In genomic region chr9:64397108-64397507, GRCm38 (mm10) we compare ENCODE assay signal across 8 mouse cellular contexts. TPM values are rescaled to one million over a fixed set of nuclear protein-coding genes. Genes with fewer than 3 reads are reported as not detected.
DNase-seq lines count a peak whose midpoint lies in the region; ATAC-seq and TF ChIP-seq lines count a peak whose summit lies in the region.
"Had no signal": no experiment of that assay in that cellular context is flagged by ENCODE, and none has a peak within 500 bp of the region (broad histone marks: within the 10 kb centered on the region; RNA-seq: fewer than 3 reads in every experiment).

No protein-coding gene starts in this region.

- H3K4me2 ChIP-seq in hindbrain, embryonic 12.5 days (replicated peaks): no peak overlapping the region
- H3K4me2 ChIP-seq in hindbrain, embryonic 16.5 days (ENCODE audit: low read length): no peak overlapping the region
- H3K4me2 ChIP-seq: embryonic facial prominence, embryonic 13.5 days had no signal

- peak; percentile 36; the same call in 1 of the 2 replicates for ATAC-seq in hindbrain, embryonic 12.5 days (ENCODE audit: low FRiP score)
- no peak for ATAC-seq in hindbrain, embryonic 16.5 days

- 6% methylated on average over 1 of the region's 1 CpGs for WGBS in hindbrain, embryonic 12.5 days
- WGBS in hindbrain, embryonic 16.5 days: 13% methylated on average over 1 of the region's 1 CpGs

- H3K27me3 ChIP-seq in hindbrain, embryonic 12.5 days: peaks cover 5% of the 10 kb centered on the region; the same call in 1 of the 2 replicates
- H3K27me3 ChIP-seq in hindbrain, embryonic 16.5 days (replicated peaks; ENCODE audit: control insufficient read depth, insufficient read depth, low read length): no peaks in the 10 kb centered on the region
- H3K27me3 ChIP-seq in splenic B cell, adult 2 months (ENCODE audit: control insufficient read depth, insufficient read depth, low read length, poor library complexity, severe bottlenecking): no peaks in the 10 kb centered on the region

- no peak overlapping the region for H3K27ac ChIP-seq in hindbrain, embryonic 12.5 days
- H3K27ac ChIP-seq in hindbrain, embryonic 16.5 days (ENCODE audit: low read depth, low read length): no peak overlapping the region
- no peak overlapping the region for H3K27ac ChIP-seq in ES-E14 (ENCODE audit: insufficient read depth, low read depth, low read length, poor library complexity, severe bottlenecking)
- H3K27ac ChIP-seq: embryonic facial prominence, embryonic 13.5 days had no signal

- H3K4me1 ChIP-seq in hindbrain, embryonic 12.5 days: peaks cover 24% of the 10 kb centered on the region
- peaks cover 2% of the 10 kb centered on the region; the same call in 1 of the 2 replicates for H3K4me1 ChIP-seq in hindbrain, embryonic 16.5 days (ENCODE audit: control insufficient read depth, insufficient read depth, low read depth, low read length)
- peaks cover 0 to 20% of the 10 kb centered on the region in 2 experiments; a peak in 2 of 4 replicates for H3K4me1 ChIP-seq in ES-E14 (ENCODE audit: control insufficient read depth in 2 of 2, insufficient read depth in 2 of 2, low read length in 2 of 2, poor library complexity in 1 of 2)

- no peaks in the 10 kb centered on the region for H3K36me3 ChIP-seq in hindbrain, embryonic 12.5 days
- no peaks in the 10 kb centered on the region for H3K36me3 ChIP-seq in hindbrain, embryonic 16.5 days (ENCODE audit: control insufficient read depth, insufficient read depth, low read length)
- no peaks in the 10 kb centered on the region for H3K36me3 ChIP-seq in ES-E14 (ENCODE audit: control insufficient read depth, insufficient read depth, low read length, poor library complexity, severe bottlenecking)
- H3K36me3 ChIP-seq in splenic B cell, adult 2 months (ENCODE audit: control insufficient read depth, insufficient read depth, low read length, poor library complexity, severe bottlenecking): no peaks in the 10 kb centered on the region
- H3K36me3 ChIP-seq: embryonic facial prominence, embryonic 13.5 days had no signal

- no peaks in the 10 kb centered on the region for H3K9me3 ChIP-seq in hindbrain, embryonic 12.5 days (replicated peaks)
- H3K9me3 ChIP-seq in hindbrain, embryonic 16.5 days (ENCODE audit: control insufficient read depth, low read length): no peaks in the 10 kb centered on the region
- H3K9me3 ChIP-seq in ES-E14 (ENCODE audit: control insufficient read depth, insufficient read depth, low read depth, low read length): no peaks in the 10 kb centered on the region
- H3K9me3 ChIP-seq: embryonic facial prominence, embryonic 13.5 days had no signal

- H3K4me3 ChIP-seq in hindbrain, embryonic 12.5 days: no peak overlapping the region
- H3K4me3 ChIP-seq in hindbrain, embryonic 16.5 days (ENCODE audit: low read length): no peak overlapping the region
- H3K4me3 ChIP-seq in ES-E14 (ENCODE audit: insufficient read depth in 1 of 2, low read depth in 1 of 2, low read length in 2 of 2, poor library complexity in 1 of 2, severe bottlenecking in 1 of 2): no peak overlapping the region
- H3K4me3 ChIP-seq: embryonic facial prominence, embryonic 13.5 days had no signal

- no peak for DNase-seq in ES-E14 (ENCODE audit: low read depth, low spot score)
- DNase-seq in ZHBTc4 (ENCODE audit: low read depth, low spot score): peak; percentile 47
- DNase-seq in kidney, postnatal 10 days: peak; percentile 72
- DNase-seq in splenic B cell, adult 2 months (ENCODE audit: low read depth, low spot score): peak; percentile 7
- no peak for DNase-seq in layer of hippocampus, adult 18-20 months (ENCODE audit: low spot score in 2 of 2)

- no peak overlapping the region for H3K9ac ChIP-seq in hindbrain, embryonic 12.5 days
- H3K9ac ChIP-seq in hindbrain, embryonic 16.5 days (ENCODE audit: low read depth, low read length): no peak overlapping the region
- H3K9ac ChIP-seq in ES-E14 (ENCODE audit: insufficient read depth, low read depth, low read length, poor library complexity, severe bottlenecking): no peak overlapping the region
- H3K9ac ChIP-seq: embryonic facial prominence, embryonic 13.5 days had no signal

- in situ Hi-C loops in ES-E14 (cut with MboI; ENCODE audit: low sequenced_read_pairs in 2 of 2, unreplicated experiment in 2 of 2): no loop called here

TF ChIP-seq in ES-E14, 5 proteins besides CTCF, POLR2A, EP300 and RAD21:
- no peak for TF ChIP-seq MAFK (IDR thresholded peaks at IDR 0.05; ENCODE audit: insufficient read depth, low read depth, low read length)
- 0 out of 2 replicates have a peak, but pooled peaks have one; percentile 25 for TF ChIP-seq ZNF384 (IDR thresholded peaks at IDR 0.05; ENCODE audit: low read depth, low read length)
TF ChIP-seq in ES-E14: peak in this region for 1.

RNA-seq across cellular contexts. Expression of gene Megf11, which starts 11.7 kb away (rescaled TPM):
- 7.6 and 8.0 TPM in 2 replicates for polyA plus RNA-seq in hindbrain, embryonic 12.5 days (2016; fragmentation: Nextera tagmentation; extraction: Ambion mirVana)
- polyA plus RNA-seq in hindbrain, embryonic 16.5 days (2015; fragmentation: Nextera tagmentation; extraction: Ambion mirVana): 20.0 and 20.2 TPM in 2 replicates
- total RNA-seq in ES-E14 (2012; rRNA removed): 7.5 and 12.5 TPM in 2 replicates
- total RNA-seq in layer of hippocampus, adult 18-20 months (2021): 10 to 100 TPM; 12.7 to 14.3 TPM

RNA-seq across cellular contexts. Expression of gene Dis3l, which starts 56.0 kb away (rescaled TPM):
- 20.3 and 21.9 TPM in 2 replicates for polyA plus RNA-seq in hindbrain, embryonic 12.5 days (2016; fragmentation: Nextera tagmentation; extraction: Ambion mirVana)
- 20.0 and 22.7 TPM in 2 replicates for polyA plus RNA-seq in hindbrain, embryonic 16.5 days (2015; fragmentation: Nextera tagmentation; extraction: Ambion mirVana)
- 10.1 and 11.2 TPM in 2 replicates for total RNA-seq in ES-E14 (2012; rRNA removed)
- total RNA-seq in layer of hippocampus, adult 18-20 months (2021): 10 to 100 TPM; 26.3 to 30.0 TPM

Comparison
In these comparisons a context has a peak if more than half of its experiments do, and no peak if none do; other contexts are left out.
1. DNase-seq: peak in ZHBTc4 (single experiment), kidney, postnatal 10 days (single experiment) and splenic B cell, adult 2 months (single experiment); none in ES-E14 (single experiment) and layer of hippocampus, adult 18-20 months (0 of 2).